Mouse (Mus musculus): ENCODE results near the gene Agpat1. TPM values are rescaled to one million over a fixed set of nuclear protein-coding genes. Genes with fewer than 3 reads are reported as not detected.

The Agpat1 gene
- total RNA-seq, 2 experiments from 2014 or later: 61.5 to 63.2 TPM

GRCm38 (mm10) chr17:34585877-34586771, 17.9 kb upstream of the Agpat1 start:
- DNase-seq: no peak
- intact Hi-C loops (cut with DNase I): no loop called here

GRCm38 (mm10) chr17:34586796-34587422, 17.2 kb upstream of the Agpat1 start:
- DNase-seq: peak in 1 of 2 experiments; percentile 81
- intact Hi-C loops (cut with DNase I): no loop called here

- DNase-seq: peak; percentile 94 to 98
- intact Hi-C loops (cut with DNase I): no loop called here
These were observed 16.6 kb upstream of the Agpat1 start for GRCm38 (mm10) chr17:34587423-34587811.

- DNase-seq: no peak
- intact Hi-C loops (cut with DNase I): no loop called here
These were observed 16.2 kb upstream of the Agpat1 start for GRCm38 (mm10) chr17:34587814-34588213.

GRCm38 (mm10) chr17:34588767-34589166, 15.3 kb upstream of the Agpat1 start:
- intact Hi-C loops (cut with DNase I): no loop called here
- no peak for DNase-seq

- intact Hi-C loops (cut with DNase I): no loop called here
- no peak for DNase-seq
These were observed 14.9 kb upstream of the Agpat1 start for GRCm38 (mm10) chr17:34589206-34589605.

GRCm38 (mm10) chr17:34589681-34590101, 14.4 kb upstream of the Agpat1 start, which contains the start of gene Gpsm3:
Gene Gpsm3 (plus strand): TSS chr17:34589806.
- intact Hi-C loops (cut with DNase I): loop anchor here (10.0 kb wide), 1 partner anchor 655 kb away; the partner anchor contains the start of gene Ddx39b
- DNase-seq: peak; percentile 66 to 72

- no peak for DNase-seq
- intact Hi-C loops (cut with DNase I): loop anchor here (10.0 kb wide), 1 partner anchor 654 kb away; the partner anchor contains the start of gene Ddx39b
These were observed 13.7 kb upstream of the Agpat1 start for GRCm38 (mm10) chr17:34590154-34590987.

- no peak for DNase-seq
- intact Hi-C loops (cut with DNase I): loop anchor here (10.0 kb wide), 1 partner anchor 653 kb away; the partner anchor contains the start of gene Ddx39b
These were observed 12.8 kb upstream of the Agpat1 start, which contains the start of gene Pbx2 for GRCm38 (mm10) chr17:34591029-34591993. Gene Pbx2 (plus strand): TSS chr17:34591266.

GRCm38 (mm10) chr17:34591994-34592375, 12.1 kb upstream of the Agpat1 start:
- peak; percentile 74 to 91 for DNase-seq
- intact Hi-C loops (cut with DNase I): loop anchor here (10.0 kb wide), 1 partner anchor 653 kb away; the partner anchor contains the start of gene Ddx39b

- no peak for DNase-seq
- intact Hi-C loops (cut with DNase I): loop anchor here (10.0 kb wide), 1 partner anchor 652 kb away; the partner anchor contains the start of gene Ddx39b
These were observed 11.2 kb upstream of the Agpat1 start for GRCm38 (mm10) chr17:34592581-34593549.

GRCm38 (mm10) chr17:34593752-34594525, 10.1 kb upstream of the Agpat1 start:
- no peak for DNase-seq
- intact Hi-C loops (cut with DNase I): loop anchor here (10.0 kb wide), 1 partner anchor 651 kb away; the partner anchor contains the start of gene Ddx39b

- no peak for DNase-seq
- intact Hi-C loops (cut with DNase I): loop anchor here (10.0 kb wide), 1 partner anchor 649 kb away; the partner anchor contains the start of gene Ddx39b
These were observed 8.0 kb upstream of the Agpat1 start for GRCm38 (mm10) chr17:34596098-34596497.

GRCm38 (mm10) chr17:34597566-34598095, 6.4 kb upstream of the Agpat1 start, which contains the start of gene Ager:
Gene Ager (plus strand): TSS chr17:34597862.
- intact Hi-C loops (cut with DNase I): loop anchor here (10.0 kb wide), 1 partner anchor 647 kb away; the partner anchor contains the start of gene Ddx39b
- no peak for DNase-seq

GRCm38 (mm10) chr17:34599891-34600290, 4.2 kb upstream of the Agpat1 start:
- DNase-seq: no peak
- intact Hi-C loops (cut with DNase I): loop anchor here (10.0 kb wide), 1 partner anchor 645 kb away; the partner anchor contains the start of gene Ddx39b

- DNase-seq: no peak
- intact Hi-C loops (cut with DNase I): no loop called here
These were observed 2.3 kb upstream of the Agpat1 start for GRCm38 (mm10) chr17:34601796-34602195.

Measured in gastrocnemius, postnatal 36 days (tissue).